Mouse (Mus musculus): ENCODE results near the gene Tsks.

DNA sequence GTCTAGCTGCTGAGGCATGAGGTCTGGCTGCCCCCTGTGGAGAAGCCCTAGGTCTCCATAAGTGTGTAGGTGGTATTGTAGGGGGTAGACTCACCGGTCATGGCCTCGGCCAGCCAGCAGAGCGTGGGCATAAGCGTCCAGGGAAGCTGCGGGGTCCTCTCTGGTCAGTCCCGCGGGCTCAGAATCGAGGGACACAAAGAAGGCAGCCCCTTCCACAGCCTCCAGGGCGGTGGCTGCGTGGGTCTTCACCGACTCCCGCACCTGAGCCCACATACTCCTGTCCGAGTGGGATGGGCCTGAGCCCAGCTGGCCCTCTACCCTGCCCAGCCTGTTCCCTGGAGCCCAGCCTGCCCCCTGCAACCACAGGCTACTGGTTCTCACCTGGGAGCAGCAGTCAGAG is 22.0 kb downstream of the Tsks start:
- no peak for TF ChIP-seq MYOD1 (IDR thresholded peaks at IDR 0.05; ENCODE audit: control insufficient read depth, insufficient read length, low read depth)
- TF ChIP-seq FOSL1 (IDR thresholded peaks at IDR 0.05; ENCODE audit: insufficient read depth, low read length, poor library complexity, severe bottlenecking): no peak
- no peak for TF ChIP-seq MYOG (IDR thresholded peaks at IDR 0.05; ENCODE audit: control insufficient read depth, extremely low read depth, insufficient read length)

Data from C2C12 (cell line).